Mouse (Mus musculus): Measurements from ENCODE around the gene Arf5. TPM values are rescaled to one million over a fixed set of nuclear protein-coding genes. Genes with fewer than 3 reads are reported as not detected.

Gene Arf5
- total RNA-seq, 2 experiments from 2014 or later, result 45.6 to 74.2 TPM

GRCm38 (mm10) chr6:28425019-28425418, 1.7 kb downstream of the Arf5 start:
- ATAC-seq (replicated peaks; ENCODE audit: low FRiP score, low TSS enrichment, poor library complexity, severe bottlenecking), result no peak

GRCm38 (mm10) chr6:28427096-28427839, 3.9 kb downstream of the Arf5 start, which contains the start of gene Fscn3:
Gene Fscn3 (plus strand): TSS chr6:28427789.
- no peak for ATAC-seq (replicated peaks; ENCODE audit: low FRiP score, low TSS enrichment, poor library complexity, severe bottlenecking)

GRCm38 (mm10) chr6:28428290-28428689, 4.9 kb downstream of the Arf5 start, which contains the start of gene Gcc1:
Gene Gcc1 (minus strand): TSS chr6:28428390.
- ATAC-seq (replicated peaks; ENCODE audit: low FRiP score, low TSS enrichment, poor library complexity, severe bottlenecking), result no peak

- ATAC-seq (replicated peaks; ENCODE audit: low FRiP score, low TSS enrichment, poor library complexity, severe bottlenecking), result no peak
Observed at GRCm38 (mm10) chr6:28429870-28430269, 6.5 kb downstream of the Arf5 start.

- no peak for ATAC-seq (replicated peaks; ENCODE audit: low FRiP score, low TSS enrichment, poor library complexity, severe bottlenecking)
Observed at GRCm38 (mm10) chr6:28430795-28431537, 7.6 kb downstream of the Arf5 start.

- no peak for ATAC-seq (replicated peaks; ENCODE audit: low FRiP score, low TSS enrichment, poor library complexity, severe bottlenecking)
Observed at GRCm38 (mm10) chr6:28431538-28431855, 8.1 kb downstream of the Arf5 start.

- no peak for ATAC-seq (replicated peaks; ENCODE audit: low FRiP score, low TSS enrichment, poor library complexity, severe bottlenecking)
Observed at GRCm38 (mm10) chr6:28447937-28448336, 24.6 kb downstream of the Arf5 start.

DNA sequence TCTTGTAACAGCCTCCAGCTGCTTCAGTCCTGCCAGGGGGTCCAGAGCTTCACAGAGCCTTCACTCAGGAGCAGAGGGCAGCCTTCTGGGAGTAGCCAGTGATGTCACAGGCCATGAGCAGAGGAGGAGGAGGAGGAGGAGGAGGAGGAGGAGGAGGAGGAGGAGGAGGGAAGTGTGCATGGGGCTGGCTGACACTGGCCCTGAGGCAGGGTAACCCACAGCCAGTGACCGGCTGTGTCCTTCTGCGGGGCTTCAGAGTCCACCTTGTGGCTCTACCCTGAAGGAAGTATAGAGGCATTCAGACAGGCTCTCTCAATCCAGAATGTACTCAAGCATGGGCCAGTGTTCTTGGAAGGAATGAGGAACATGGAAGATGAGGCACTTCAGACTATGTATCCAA, 25.9 kb downstream of the Arf5 start, which contains the start of gene Pax4:
TSS of gene Pax4 (minus strand) at position 101 of the 400 bp plus-strand sequence.
- ATAC-seq (replicated peaks; ENCODE audit: low FRiP score, low TSS enrichment, poor library complexity, severe bottlenecking), result no peak

DNA sequence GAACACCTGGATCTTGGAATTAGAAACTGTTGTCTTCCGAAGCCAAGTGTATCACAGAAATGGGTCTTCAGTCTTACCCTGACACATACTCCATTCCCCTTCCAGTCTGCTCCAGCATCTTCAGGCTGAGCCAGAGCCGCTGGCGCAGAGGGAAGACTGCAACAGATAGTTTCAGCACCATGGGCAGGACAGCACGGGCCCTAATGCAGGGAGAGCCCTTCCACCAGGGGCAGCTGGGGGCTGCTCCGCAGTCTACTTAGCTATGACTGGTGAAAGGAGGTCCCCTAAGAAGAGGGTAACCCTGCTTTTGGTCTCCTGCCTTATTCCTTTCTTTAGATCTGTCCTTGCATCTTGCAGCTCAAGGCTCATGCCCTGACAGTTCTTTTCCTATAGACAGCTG, 27.1 kb downstream of the Arf5 start:
- peak; percentile 75 for ATAC-seq (replicated peaks; ENCODE audit: low FRiP score, low TSS enrichment, poor library complexity, severe bottlenecking)

- no peak for ATAC-seq (replicated peaks; ENCODE audit: low FRiP score, low TSS enrichment, poor library complexity, severe bottlenecking)
Observed at GRCm38 (mm10) chr6:28450977-28451376, 27.6 kb downstream of the Arf5 start.

DNA sequence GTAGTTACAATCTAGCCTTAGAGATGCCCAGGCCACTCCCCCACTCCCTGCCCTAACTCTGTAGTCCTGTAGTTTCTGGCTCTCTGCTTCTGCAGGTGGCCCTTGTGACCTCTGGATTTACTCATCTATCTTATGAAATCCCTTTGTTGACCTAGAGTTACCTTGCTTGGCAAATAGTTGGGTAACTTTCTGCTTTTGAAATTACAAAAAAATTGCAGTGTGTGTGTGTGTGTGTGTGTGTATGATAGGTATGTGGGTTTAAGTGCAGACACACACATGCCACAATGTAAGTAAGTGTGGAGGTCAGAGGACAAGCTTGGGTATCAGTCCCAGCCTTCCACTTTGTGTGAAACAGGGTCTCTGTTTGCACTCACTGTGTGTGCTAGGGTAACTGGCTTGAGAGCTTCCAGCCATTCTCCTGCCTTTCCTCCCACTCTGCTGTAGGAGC, 35.9 kb downstream of the Arf5 start:
- ATAC-seq (replicated peaks; ENCODE audit: low FRiP score, low TSS enrichment, poor library complexity, severe bottlenecking), result 0 out of 2 replicates have a peak, but pooled peaks have one; percentile 22

DNA sequence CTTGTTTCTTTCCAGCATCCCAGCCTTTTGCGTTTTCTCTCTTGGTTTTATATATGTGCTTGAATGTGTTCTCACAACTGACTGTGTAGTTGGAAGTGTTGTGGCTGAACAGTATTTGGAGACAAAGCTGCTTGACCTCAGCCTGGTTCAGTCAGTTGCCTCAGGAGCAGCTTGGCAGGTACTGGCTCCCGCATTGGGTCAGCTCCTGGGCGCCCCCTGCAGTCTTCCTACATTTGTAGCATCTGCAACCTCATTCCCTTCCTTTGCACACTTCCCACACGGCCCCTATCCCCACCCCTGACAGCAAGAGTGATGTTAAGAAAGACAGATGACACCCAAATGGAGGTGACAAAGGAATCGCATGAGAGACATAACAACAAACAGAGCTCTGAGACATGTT, 37.2 kb downstream of the Arf5 start:
- ATAC-seq (replicated peaks; ENCODE audit: low FRiP score, low TSS enrichment, poor library complexity, severe bottlenecking), result peak; percentile 75; the same call in 1 of the 2 replicates

GRCm38 (mm10) chr6:28464630-28465029, 41.3 kb downstream of the Arf5 start:
- ATAC-seq (replicated peaks; ENCODE audit: low FRiP score, low TSS enrichment, poor library complexity, severe bottlenecking), result no peak

DNA sequence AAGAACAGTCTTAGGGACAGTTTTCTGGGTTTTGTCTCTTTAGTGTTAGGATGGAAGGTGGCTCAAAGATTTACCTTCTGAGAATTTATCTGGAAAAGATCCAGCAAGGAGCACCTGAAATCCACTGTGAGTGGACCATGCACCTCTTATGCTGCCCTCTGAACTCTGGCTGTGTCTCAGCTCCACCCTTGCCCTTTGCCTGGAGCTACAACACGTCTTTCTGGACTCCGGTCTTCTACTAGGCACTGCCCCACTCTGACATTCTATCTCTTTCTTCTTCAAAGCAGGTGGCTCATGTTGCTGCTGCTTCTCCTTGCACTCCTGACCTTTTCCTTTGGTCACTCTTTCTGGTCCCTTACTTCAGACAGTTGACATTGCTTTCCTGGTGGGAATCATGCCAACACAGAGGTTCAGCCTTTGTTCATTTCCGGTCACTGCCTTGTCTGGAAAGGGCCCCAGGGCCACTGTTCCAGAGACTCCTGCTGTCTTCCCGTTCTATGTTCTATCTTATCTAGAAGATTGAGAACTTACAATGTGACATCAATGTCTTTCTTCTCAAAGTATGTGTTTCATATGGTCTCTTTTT, 46.8 kb downstream of the Arf5 start:
- no peak for ATAC-seq (replicated peaks; ENCODE audit: low FRiP score, low TSS enrichment, poor library complexity, severe bottlenecking)

GRCm38 (mm10) chr6:28470621-28471020, 47.3 kb downstream of the Arf5 start:
- ATAC-seq (replicated peaks; ENCODE audit: low FRiP score, low TSS enrichment, poor library complexity, severe bottlenecking), result no peak

DNA sequence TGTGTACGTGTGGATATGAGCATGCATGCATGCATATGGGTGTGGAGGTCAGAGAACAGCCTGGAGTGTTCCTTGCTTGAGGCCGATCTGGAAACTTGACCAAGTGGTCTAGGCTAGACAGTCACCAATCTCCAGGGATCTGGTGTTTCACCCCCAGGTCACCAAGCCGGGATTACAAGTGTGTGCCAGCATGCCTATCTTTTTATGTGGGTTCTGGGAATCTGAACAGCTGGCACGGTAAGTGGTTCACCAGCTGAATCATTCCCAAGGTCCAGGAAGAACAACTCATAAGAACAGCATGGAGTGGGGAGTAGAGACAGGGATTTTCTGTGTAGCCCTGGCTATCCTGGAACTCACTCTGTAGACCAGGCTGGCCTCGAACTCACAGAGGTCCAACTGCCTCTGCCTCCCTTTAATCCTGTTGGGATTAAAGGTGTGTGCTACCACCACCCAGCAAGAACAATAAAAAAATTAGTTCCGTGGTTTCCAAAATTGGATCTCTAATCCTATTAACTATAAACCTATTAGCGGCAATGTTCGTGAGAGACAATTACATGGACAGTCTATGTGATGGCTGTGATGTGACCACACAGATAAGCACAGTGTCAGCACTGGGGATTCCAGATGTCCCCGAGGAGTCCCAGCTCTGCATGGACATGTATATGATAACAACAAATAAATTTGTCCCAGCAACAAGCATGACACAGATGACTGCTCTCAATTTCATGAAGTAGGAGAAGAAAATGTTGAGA, 48.1 kb downstream of the Arf5 start:
- ATAC-seq (replicated peaks; ENCODE audit: low FRiP score, low TSS enrichment, poor library complexity, severe bottlenecking), result no peak

DNA sequence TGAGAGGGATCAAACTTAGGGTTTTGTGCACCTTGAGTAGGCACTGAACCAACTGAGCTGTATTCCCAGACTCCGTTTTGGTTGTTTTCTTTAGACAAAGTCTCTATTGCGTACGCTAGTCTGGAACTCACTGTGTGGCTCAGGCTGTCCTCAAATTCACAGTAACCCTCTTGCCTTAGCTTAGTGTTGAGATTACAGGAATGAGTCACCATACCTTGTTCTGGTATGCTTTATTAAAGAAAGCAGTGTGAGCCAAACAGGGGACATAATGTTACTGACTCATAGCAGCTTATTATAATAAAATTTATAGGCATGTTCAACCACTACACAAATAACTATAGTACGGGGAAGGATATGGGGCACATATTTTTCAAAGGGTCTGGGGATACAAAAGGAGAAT, 50.9 kb downstream of the Arf5 start:
- no peak for ATAC-seq (replicated peaks; ENCODE audit: low FRiP score, low TSS enrichment, poor library complexity, severe bottlenecking)

GRCm38 (mm10) chr6:28474839-28475238, 51.5 kb downstream of the Arf5 start, which contains the start of gene Snd1:
Gene Snd1 (plus strand): TSS chr6:28475139.
- ATAC-seq (replicated peaks; ENCODE audit: low FRiP score, low TSS enrichment, poor library complexity, severe bottlenecking), result no peak
